Mouse (Mus musculus) layer of hippocampus, adult 11-12 months (tissue): ENCODE results near the gene Kif23.
A peak's percentile ranks its signal among the peaks of the same experiment; 100 is the strongest.

Experiments
- DNase-seq: peaks from one replicate; pipeline ENCODE4 v3.0.0; 2022; ENCODE audit warnings: low spot score

Kif23 gene

GRCm38 (mm10) chr9:61947402-61948346, 1.1 kb upstream of the Kif23 start:
- DNase-seq = peak; percentile 56

DNA sequence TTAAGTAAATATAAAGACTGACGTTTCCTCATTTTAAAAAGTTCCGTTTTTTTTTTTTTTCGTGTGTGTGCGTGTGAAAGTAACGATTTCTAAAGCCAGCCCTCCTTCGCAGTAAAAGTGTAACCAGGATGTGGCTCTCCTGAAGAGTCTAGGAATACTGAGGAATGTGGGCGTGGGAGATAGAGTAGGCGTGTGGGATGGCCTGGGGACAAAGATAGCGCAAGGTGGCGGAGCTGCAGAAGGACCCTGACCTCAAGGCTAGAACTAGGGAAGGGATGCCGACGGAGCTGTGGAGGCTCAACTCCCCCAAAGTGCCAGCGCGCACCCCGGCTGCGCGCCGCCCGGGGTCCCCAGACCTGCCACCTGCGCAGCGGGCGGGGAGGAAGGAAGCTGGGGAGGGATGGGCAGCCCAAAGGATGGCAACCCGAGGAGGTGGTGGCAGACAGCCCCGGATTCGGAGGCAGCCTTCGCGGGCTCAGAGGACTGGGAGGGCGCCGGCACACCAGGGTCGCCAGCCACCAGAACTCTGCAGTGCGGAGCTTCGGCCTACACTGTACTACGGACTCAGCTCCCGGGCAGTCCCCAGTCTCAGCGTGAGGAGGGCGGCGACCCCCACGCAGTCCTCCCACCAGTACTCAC, 482 bp downstream of the Kif23 start:
- DNase-seq = no peak

- no peak for DNase-seq
Observed at GRCm38 (mm10) chr9:61941054-61941453, 5.5 kb downstream of the Kif23 start.

GRCm38 (mm10) chr9:61933333-61933732, 13.2 kb downstream of the Kif23 start:
- DNase-seq = no peak

- no peak for DNase-seq
Observed at GRCm38 (mm10) chr9:61932009-61932408, 14.6 kb downstream of the Kif23 start.

- no peak for DNase-seq
Observed at GRCm38 (mm10) chr9:61925086-61925660, 21.4 kb downstream of the Kif23 start.

DNA sequence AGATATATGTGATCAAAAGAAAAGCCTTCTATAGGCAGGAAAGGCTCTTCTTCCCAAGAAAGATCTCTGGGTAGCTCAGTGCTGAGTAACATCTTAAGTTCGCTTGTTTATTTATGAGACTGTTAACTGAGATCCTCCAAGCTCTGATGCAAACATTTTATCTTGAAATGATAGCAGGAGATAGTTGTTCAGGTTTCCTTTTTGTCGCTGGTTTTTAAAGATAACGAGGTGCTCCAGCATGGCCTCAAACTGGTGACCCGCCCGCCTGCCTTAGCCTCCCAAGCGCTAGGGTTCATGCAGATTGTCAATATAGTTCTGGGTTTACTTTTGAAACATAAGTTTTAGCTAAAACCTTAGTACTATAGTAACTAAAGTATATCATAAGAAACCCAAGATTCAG, 26.2 kb downstream of the Kif23 start:
- no peak for DNase-seq

DNA sequence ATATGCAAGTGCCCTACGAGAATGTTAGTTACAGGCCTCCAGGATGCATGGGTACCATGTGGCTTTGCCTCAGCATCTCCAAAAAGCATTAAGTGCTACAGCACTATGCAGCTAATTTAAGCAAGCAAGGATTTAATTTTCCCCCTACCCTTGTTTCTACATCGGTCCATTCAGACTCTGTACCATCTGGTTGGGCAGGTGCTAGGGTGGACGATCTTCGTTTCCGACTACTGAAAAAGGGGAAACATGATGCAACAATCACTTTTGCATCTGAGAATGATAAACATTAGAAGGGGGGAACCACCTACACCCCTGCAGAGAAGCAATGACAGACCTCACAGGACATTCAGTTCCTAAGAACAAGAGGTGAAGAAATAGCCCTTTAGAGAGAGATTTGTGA, 27.1 kb downstream of the Kif23 start:
- DNase-seq = no peak

- DNase-seq = no peak
Observed at GRCm38 (mm10) chr9:61917436-61917835, 29.1 kb downstream of the Kif23 start.

- no peak for DNase-seq
Observed at GRCm38 (mm10) chr9:61916986-61917385, 29.6 kb downstream of the Kif23 start.

DNA sequence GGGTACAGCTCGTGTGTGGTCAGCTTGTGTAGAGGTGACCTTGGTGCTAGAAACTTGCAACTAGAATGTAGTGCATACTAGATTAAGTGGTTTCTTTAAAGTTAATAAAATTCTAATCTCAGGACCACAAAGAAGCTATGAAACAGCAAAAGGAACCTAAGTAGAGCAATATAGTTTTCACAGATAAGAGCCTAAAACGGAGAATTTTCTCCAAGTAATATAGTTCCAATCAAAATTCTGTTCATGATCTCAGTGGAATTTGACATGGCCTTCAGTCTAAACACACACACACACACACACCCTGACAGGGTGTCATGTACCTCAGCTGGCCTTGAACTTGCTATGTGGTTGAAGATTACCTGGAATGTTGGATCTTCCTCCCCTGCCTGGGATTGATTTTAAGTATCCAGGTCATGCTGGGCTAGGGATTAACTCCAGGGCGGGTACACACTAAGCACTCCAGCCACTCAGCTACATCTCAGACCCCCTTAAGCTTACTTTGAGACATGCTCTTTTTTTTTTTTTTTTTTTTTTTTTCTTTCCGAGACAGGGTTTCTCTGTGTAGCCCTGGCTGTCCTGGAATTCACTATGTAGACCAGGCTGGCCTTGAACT, 31.1 kb downstream of the Kif23 start:
- DNase-seq = no peak

DNA sequence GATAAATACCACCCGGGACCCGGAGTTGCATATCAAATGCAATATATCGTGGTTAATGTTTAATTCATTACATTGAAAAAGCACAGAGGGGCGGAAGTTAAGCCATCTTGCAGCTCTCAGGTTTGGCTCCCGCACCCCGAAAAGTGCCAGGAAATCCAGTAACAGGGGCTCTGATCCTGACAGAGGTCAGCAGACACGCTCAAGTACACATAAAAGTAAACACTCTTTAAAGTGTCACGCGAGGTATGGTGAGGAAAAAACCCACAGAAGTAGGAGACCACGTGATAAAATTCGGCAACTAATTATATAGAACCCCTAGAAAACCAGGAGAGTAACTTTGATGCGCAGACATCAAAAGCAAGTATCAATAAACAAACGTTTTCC, 31.7 kb downstream of the Kif23 start:
- no peak for DNase-seq

DNA sequence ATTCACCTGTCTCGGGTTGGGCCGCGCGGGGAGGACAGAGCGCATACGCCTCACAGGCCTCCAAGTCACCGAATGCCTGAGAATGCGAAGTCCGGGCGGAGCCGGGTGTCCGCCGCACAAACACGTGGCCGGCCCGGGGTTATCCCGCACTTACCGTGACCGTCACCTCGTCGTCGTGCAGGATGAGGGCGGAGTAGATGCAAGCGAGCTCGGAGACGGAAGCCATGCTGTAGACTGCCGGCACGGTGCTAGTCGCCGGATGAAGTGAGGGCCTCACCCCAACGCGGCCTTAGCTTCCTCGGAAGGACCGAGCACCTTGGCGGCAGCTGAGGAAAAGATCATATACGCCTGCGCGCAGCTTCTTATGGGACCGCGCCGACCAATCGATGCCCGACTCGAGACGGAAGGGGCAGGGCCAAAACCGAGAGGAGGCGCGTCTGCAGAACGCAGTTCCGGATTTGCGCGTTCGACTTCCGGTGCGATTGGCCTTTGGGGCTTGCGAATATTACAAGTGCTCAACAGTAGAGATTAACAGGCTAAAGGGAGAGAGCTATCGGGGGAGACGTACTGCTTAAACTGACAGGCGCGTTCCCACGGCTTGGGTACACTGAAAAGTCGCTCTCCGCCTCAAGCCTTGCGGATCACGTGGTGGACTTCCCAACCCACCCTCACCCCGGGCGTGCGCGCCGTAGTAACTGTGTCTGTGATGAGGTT, 32.2 kb downstream of the Kif23 start, which contains the start of gene Rplp1:
Gene Rplp1, minus strand, starts transcription at position 340 of the 714 bp plus-strand sequence.
- DNase-seq = peak; percentile 96

- DNase-seq = no peak
Observed at GRCm38 (mm10) chr9:61911300-61912128, 35.1 kb downstream of the Kif23 start.

DNA sequence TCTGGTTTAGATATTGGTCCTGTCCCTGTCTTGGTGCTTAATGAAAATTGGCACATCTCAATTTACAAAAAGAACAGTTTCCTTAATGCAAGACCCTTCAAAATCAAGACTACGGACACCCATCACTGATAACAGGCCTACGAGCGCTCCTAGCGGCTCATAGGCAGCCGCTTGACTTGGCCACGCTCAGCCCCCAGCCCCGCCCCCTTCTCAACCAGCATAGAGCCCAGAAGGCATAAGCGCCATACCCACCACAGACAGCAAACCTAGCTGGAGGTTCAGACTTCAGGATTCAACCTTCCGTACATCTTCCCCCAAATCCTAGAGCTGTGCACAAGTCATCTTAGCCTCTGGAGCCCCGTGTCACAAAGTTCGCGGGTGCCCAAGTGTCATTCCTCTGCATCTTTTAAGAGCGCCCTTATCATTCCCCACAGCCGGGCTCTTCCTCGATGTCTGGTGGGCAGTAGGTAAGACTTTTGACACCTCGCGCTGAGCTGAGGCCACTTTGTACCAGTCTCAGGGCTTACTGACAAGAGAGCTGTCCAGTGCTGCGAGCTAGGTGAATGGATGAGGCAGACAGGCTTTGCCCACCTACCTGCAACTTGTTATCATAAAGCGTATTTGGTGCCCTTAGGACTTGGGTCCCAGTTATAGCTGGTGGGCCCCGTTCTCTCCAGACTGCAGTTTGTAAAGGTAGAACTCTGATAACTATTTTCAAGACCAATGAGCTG, 35.9 kb downstream of the Kif23 start:
- DNase-seq = no peak

DNA sequence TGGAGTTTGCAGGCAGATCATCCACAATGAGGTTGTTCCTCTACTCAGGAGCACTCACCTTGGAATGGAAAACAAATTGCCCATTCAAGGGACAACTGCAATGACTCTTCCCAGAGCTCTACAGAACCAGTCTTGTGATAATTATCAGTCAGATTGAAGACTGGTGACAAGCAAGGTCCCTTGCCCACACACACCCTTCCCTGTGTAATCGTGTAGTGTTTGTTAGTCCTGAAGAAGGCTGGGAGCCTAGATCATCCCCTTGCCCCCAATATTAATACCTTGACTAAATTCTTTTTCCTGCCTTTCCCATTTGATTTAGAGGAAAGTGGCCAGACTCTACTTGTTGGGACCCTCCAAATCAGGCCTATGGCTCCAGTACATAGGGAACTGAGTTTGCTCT, 36.9 kb downstream of the Kif23 start:
- DNase-seq = no peak

- DNase-seq = no peak
Observed at GRCm38 (mm10) chr9:61908832-61909407, 37.7 kb downstream of the Kif23 start.

DNA sequence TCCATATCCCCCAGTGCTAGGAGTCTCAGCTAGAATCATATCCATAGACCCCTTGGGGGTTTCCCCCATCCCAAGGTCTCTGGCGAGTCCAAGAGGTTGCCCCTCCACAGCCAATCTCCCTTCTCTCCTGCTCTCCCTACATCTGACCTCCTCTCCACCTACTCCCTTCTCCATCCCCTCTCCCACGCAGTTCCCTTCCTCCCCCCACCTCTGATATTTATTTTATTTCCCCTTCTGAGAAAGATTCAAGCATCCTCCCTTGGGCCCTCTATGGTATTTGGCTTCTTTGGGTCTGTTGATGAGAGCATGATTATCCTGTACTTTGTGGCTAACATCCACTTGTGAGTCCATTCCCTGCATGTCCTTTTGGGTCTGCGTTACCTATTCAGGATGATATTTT, 38.2 kb downstream of the Kif23 start:
- no peak for DNase-seq

- DNase-seq = no peak
Observed at GRCm38 (mm10) chr9:61907621-61908295, 38.8 kb downstream of the Kif23 start.
